Mouse (Mus musculus) neural tube, embryonic 12.5 days (tissue): ENCODE results near the gene Rufy2. TPM values are rescaled to one million over a fixed set of nuclear protein-coding genes. Genes with fewer than 3 reads are reported as not detected.
"Not testable (repeated sequence)": the region's sequence is repeated elsewhere in the genome, so short reads cannot be mapped to it uniquely, and the experiment has no call there.

ENCODE experiments used
- ATAC-seq: fragments of 200-750 bp; cut with Nextera tagmentation; 2 replicates; pipeline ENCODE4 v1.8.0; 2017; ENCODE audit warnings: low read depth, mild to moderate bottlenecking, moderate TSS enrichment, moderate library complexity; ENCODE audit not compliant: low FRiP score
- H3K27ac ChIP-seq: fragments of 300-500 bp; sonication (generic); 2 replicates; pipeline ENCODE4 v1.5.1; 2016
- H3K27me3 ChIP-seq: fragments of 300-500 bp; sonication (generic); replicated peaks from 2 replicates; pipeline ENCODE4 v1.6.1; 2016; ENCODE audit warnings: mild to moderate bottlenecking
- H3K36me3 ChIP-seq: fragments of 300-500 bp; sonication (generic); 2 replicates; pipeline ENCODE4 v1.6.1; 2016; ENCODE audit warnings: mild to moderate bottlenecking
- H3K4me1 ChIP-seq: fragments of 300-500 bp; sonication (generic); 2 replicates; pipeline ENCODE4 v1.6.1; 2016
- H3K4me2 ChIP-seq: fragments of 300-500 bp; sonication (generic); replicated peaks from 2 replicates; pipeline ENCODE4 v1.6.1; 2016; ENCODE audit warnings: mild to moderate bottlenecking
- H3K4me3 ChIP-seq: fragments of 300-500 bp; sonication (generic); 2 replicates; pipeline ENCODE4 v1.5.1; 2016
- H3K9ac ChIP-seq: fragments of 300-500 bp; sonication (generic); 2 replicates; pipeline ENCODE4 v1.6.1; 2016; ENCODE audit warnings: mild to moderate bottlenecking
- H3K9me3 ChIP-seq: fragments of 300-500 bp; sonication (generic); 2 replicates; pipeline ENCODE4 v1.6.1; 2016; ENCODE audit warnings: mild to moderate bottlenecking
- WGBS: fragments of 180-500 bp; shearing (Covaris S2); methylation state at CpG from one replicate; pipeline ENCODE4 v1.1.7; 2016; 5-methylcytosine and 5-hydroxymethylcytosine counted together
- polyA plus RNA-seq: library from polyadenylated mRNA; unstranded; fragments of >200 nt; fragmentation: Nextera tagmentation; extraction: Ambion mirVana; gene quantifications from 2 replicates; pipeline ENCODE4 v1.2.1, GENCODE M21; 2016

Gene Rufy2
- polyA plus RNA-seq, 1 experiment from 2014 or later: 39.1 TPM

GRCm38 (mm10) chr10:63032956-63033355 is 52.9 kb downstream of the Rufy2 start:
- no peaks in the 10 kb centered on the region for H3K9me3 ChIP-seq
- no peak overlapping the region for H3K27ac ChIP-seq
- no peaks in the 10 kb centered on the region for H3K36me3 ChIP-seq
- H3K9ac ChIP-seq: no peak overlapping the region
- H3K27me3 ChIP-seq: no peaks in the 10 kb centered on the region
- no peak for ATAC-seq
- H3K4me2 ChIP-seq: no peak overlapping the region
- WGBS: 68% methylated on average over 3 of the region's 3 CpGs
- 0 out of 2 replicates have a peak, but pooled peaks cover 9% of the 10 kb centered on the region for H3K4me1 ChIP-seq
- no peak overlapping the region for H3K4me3 ChIP-seq

DNA sequence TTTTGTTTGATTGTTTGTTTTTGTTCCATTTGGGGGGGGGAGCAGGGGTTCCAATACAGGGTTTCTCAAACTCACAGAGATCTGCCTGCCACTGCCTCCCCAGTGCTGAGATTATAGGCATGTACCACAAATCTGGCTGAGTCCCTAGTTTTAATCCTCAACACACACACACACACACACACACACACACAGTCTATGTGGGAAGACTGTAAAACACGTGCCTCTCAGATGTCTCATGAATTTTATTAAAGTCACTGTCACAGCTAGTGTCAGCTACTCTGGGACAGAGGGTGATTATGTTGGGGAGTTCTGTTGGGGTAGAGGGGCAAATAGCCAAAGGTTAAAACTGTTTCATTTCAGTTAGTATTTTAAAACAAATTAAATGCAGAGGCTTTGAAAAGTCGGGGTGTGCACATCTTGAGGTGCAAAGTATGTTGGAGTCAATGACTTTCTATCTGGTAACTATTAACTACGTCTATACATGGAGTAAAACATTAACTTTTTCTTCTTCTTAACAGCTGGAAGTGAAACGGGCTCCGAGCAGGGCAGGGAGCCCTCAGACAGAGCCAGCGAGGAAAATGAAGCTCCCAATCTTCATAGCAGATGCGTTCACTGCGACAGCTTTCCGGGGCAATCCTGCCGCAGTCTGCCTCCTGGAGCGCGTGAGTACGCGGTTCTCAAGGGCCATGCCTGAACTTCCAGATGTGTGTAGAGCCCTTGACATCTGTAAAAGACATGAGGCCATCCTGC is 58.7 kb downstream of the Rufy2 start:
- WGBS: 68% methylated on average over 14 of the region's 14 CpGs
- Histone ChIP-seq H3K9me3 (no peaks in the 10 kb centered on the region), H3K4me3 (no peak overlapping the region), H3K27ac (no peak overlapping the region), H3K4me1 (no peaks in the 10 kb centered on the region), H3K27me3 (no peaks in the 10 kb centered on the region), H3K36me3 (no peaks in the 10 kb centered on the region), H3K4me2 (no peak overlapping the region), H3K9ac (no peak overlapping the region)
- ATAC-seq: no peak

- no peak overlapping the region for H3K4me3 ChIP-seq
- no peaks in the 10 kb centered on the region for H3K9me3 ChIP-seq
- H3K4me1 ChIP-seq: no peaks in the 10 kb centered on the region
- no peak overlapping the region for H3K27ac ChIP-seq
- 86% methylated on average over 5 of the region's 5 CpGs for WGBS
- no peaks in the 10 kb centered on the region for H3K36me3 ChIP-seq
- no peaks in the 10 kb centered on the region for H3K27me3 ChIP-seq
- ATAC-seq: no peak
- no peak overlapping the region for H3K9ac ChIP-seq
- no peak overlapping the region for H3K4me2 ChIP-seq
These were observed 60.0 kb downstream of the Rufy2 start for GRCm38 (mm10) chr10:63039867-63040628.

GRCm38 (mm10) chr10:63043154-63043553 is 63.1 kb downstream of the Rufy2 start:
- WGBS: 75% methylated on average over 3 of the region's 3 CpGs
- Histone ChIP-seq H3K4me3 (no peak overlapping the region), H3K36me3 (no peaks in the 10 kb centered on the region), H3K9ac (no peak overlapping the region), H3K4me1 (no peaks in the 10 kb centered on the region), H3K9me3 (no peaks in the 10 kb centered on the region), H3K27ac (no peak overlapping the region), H3K4me2 (no peak overlapping the region), H3K27me3 (no peaks in the 10 kb centered on the region)
- no peak for ATAC-seq

- no peak for ATAC-seq
These were observed 67.7 kb downstream of the Rufy2 start for GRCm38 (mm10) chr10:63047751-63048150.

DNA sequence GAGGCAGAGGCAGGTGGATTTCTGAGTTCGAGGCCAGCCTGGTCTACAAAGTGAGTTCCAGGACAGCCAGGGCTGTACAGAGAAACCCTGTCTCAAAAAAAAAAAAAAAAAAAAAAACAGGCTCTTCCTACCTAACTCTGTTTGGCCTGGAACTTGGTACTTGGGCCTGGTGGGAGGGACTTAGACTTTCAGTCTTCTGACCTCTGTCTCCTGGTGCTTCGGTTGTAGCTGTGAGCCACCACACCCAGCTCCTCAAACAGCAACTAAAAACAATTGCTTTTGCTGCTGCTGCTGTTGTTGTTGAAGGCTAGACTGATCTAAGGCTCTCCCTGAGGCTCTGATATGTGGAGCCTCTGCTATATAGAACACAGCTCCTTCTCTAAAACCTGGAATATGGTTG is 69.1 kb downstream of the Rufy2 start:
- no peaks in the 10 kb centered on the region for H3K27me3 ChIP-seq
- no peaks in the 10 kb centered on the region for H3K9me3 ChIP-seq
- H3K36me3 ChIP-seq: no peaks in the 10 kb centered on the region
- H3K4me1 ChIP-seq: peaks cover 5% of the 10 kb centered on the region; the same call in 1 of the 2 replicates
- H3K4me3 ChIP-seq: no peak overlapping the region
- H3K9ac ChIP-seq: no peak overlapping the region
- no peak overlapping the region for H3K4me2 ChIP-seq
- no peak for ATAC-seq
- H3K27ac ChIP-seq: no peak overlapping the region
- WGBS: 88% methylated on average over 2 of the region's 2 CpGs

More at GRCm38 (mm10) chr10:63047751-63048150, 67.7 kb downstream of the Rufy2 start:
- Histone ChIP-seq H3K9ac (no peak overlapping the region), H3K27ac (no peak overlapping the region), H3K4me2 (no peak overlapping the region), H3K9me3 (no peaks in the 10 kb centered on the region), H3K4me3 (no peak overlapping the region), H3K4me1 (no peaks in the 10 kb centered on the region), H3K27me3 (no peaks in the 10 kb centered on the region), H3K36me3 (no peaks in the 10 kb centered on the region)
- 93% methylated on average over 8 of the region's 8 CpGs for WGBS

GRCm38 (mm10) chr10:63051267-63051666 is 71.2 kb downstream of the Rufy2 start:
- peaks cover 5% of the 10 kb centered on the region; the same call in 1 of the 2 replicates for H3K4me1 ChIP-seq
- no peaks in the 10 kb centered on the region for H3K27me3 ChIP-seq
- H3K4me2 ChIP-seq: no peak overlapping the region
- ATAC-seq: no peak
- no peak overlapping the region for H3K9ac ChIP-seq
- H3K9me3 ChIP-seq: no peaks in the 10 kb centered on the region
- H3K4me3 ChIP-seq: no peak overlapping the region
- H3K27ac ChIP-seq: no peak overlapping the region
- H3K36me3 ChIP-seq: no peaks in the 10 kb centered on the region
- WGBS: 74% methylated on average over 7 of the region's 7 CpGs

GRCm38 (mm10) chr10:63052011-63052410 is 72.0 kb downstream of the Rufy2 start:
- Histone ChIP-seq H3K36me3 (no peaks in the 10 kb centered on the region), H3K9ac (no peak overlapping the region), H3K4me3 (no peak overlapping the region), H3K27me3 (no peaks in the 10 kb centered on the region), H3K27ac (no peak overlapping the region), H3K4me2 (no peak overlapping the region), H3K9me3 (no peaks in the 10 kb centered on the region), H3K4me1 (peaks cover 5% of the 10 kb centered on the region; the same call in 1 of the 2 replicates)
- WGBS: 82% methylated on average over 6 of the region's 6 CpGs
- ATAC-seq: no peak

GRCm38 (mm10) chr10:63053007-63053406 is 73.0 kb downstream of the Rufy2 start:
- H3K4me2 ChIP-seq: no peak overlapping the region
- no peak overlapping the region for H3K4me3 ChIP-seq
- H3K9me3 ChIP-seq: no peaks in the 10 kb centered on the region
- no peak overlapping the region for H3K9ac ChIP-seq
- WGBS: 56% methylated on average over 6 of the region's 6 CpGs
- no peaks in the 10 kb centered on the region for H3K27me3 ChIP-seq
- H3K27ac ChIP-seq: no peak overlapping the region
- peaks cover 5% of the 10 kb centered on the region; the same call in 1 of the 2 replicates for H3K4me1 ChIP-seq
- H3K36me3 ChIP-seq: no peaks in the 10 kb centered on the region
- ATAC-seq: no peak

DNA sequence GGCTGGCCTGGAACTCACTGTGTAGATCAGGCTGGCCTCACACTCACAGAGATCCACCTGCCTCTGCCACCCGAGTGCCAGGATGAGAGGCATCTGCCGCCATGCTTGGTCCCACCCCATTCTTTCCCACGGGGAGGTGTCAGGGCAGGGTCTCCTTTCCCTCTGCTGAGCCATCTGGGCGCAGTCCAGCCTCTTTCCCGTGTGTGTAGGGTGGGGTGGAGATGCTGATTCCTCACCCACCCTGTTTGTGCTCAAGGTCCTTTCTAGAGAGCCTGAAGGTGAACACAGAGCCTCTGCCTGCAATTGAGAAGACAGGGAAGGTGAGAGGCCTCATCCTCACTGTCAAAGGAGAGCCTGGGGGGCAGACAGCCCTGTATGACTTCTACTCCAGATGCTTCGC is 74.0 kb downstream of the Rufy2 start:
- H3K9ac ChIP-seq, H3K4me1 ChIP-seq, H3K27me3 ChIP-seq, H3K4me3 ChIP-seq, H3K4me2 ChIP-seq, H3K36me3 ChIP-seq, H3K27ac ChIP-seq, H3K9me3 ChIP-seq, ATAC-seq: not testable (repeated sequence)
- 89% methylated on average over 6 of the region's 6 CpGs for WGBS

DNA sequence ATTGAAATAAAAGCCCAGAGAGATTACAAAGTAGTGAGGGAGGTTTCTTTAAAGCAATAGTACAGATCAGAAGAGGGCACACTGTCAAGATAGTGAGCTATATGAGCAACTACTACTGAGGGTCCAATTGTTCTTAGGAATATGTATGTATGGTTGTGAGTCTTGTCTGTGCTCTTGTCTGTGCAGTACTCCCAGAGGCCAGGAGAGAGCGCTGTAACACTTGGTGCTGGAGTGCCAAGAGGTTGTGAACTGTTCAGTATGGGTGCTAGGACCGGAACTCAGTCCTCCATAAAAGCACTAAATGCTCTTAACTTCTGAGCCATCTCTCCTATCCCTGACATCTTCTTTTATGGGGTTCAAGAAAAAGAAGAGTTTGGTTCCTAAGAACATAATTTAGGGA is 74.6 kb downstream of the Rufy2 start:
- Histone ChIP-seq H3K27me3 (no peaks in the 10 kb centered on the region), H3K36me3 (no peaks in the 10 kb centered on the region), H3K4me2 (no peak overlapping the region), H3K4me3 (no peak overlapping the region), H3K27ac (no peak overlapping the region), H3K9me3 (no peaks in the 10 kb centered on the region), H3K4me1 (peaks cover 5% of the 10 kb centered on the region; the same call in 1 of the 2 replicates), H3K9ac (no peak overlapping the region)
- ATAC-seq: no peak
- 74% methylated on average over 2 of the region's 2 CpGs for WGBS

- Histone ChIP-seq H3K9me3 (no peaks in the 10 kb centered on the region), H3K4me1 (peaks cover 5% of the 10 kb centered on the region; the same call in 1 of the 2 replicates), H3K4me2 (no peak overlapping the region), H3K4me3 (no peak overlapping the region), H3K36me3 (no peaks in the 10 kb centered on the region), H3K27me3 (no peaks in the 10 kb centered on the region), H3K9ac (no peak overlapping the region), H3K27ac (no peak overlapping the region)
- ATAC-seq: no peak
- 36% methylated on average over 24 of the region's 24 CpGs for WGBS
These were observed 77.1 kb downstream of the Rufy2 start for GRCm38 (mm10) chr10:63056966-63057750.
